Mouse (Mus musculus) heart, embryonic 16.5 days (tissue): ENCODE data around the gene Adprhl1. TPM values are rescaled to one million over a fixed set of nuclear protein-coding genes. Genes with fewer than 3 reads are reported as not detected.

Experiments used
- ATAC-seq: fragments of 200-750 bp; cut with Nextera tagmentation; replicated peaks from 2 replicates; pipeline ENCODE4 v1.8.0; 2017; ENCODE audit warnings: moderate number of reproducible peaks; ENCODE audit not compliant: insufficient read depth, low FRiP score; ENCODE audit errors: extremely low read depth
- H3K27ac ChIP-seq: fragments of 300-500 bp; sonication (generic); 2 replicates; pipeline ENCODE4 v1.5.1; 2014; ENCODE audit warnings: mild to moderate bottlenecking, low read length, control low read depth, moderate library complexity
- H3K27me3 ChIP-seq: fragments of 300-500 bp; sonication (generic); 2 replicates; pipeline ENCODE4 v1.6.1; 2014; ENCODE audit warnings: low read length, mixed read lengths; ENCODE audit not compliant: control insufficient read depth, insufficient read depth
- H3K36me3 ChIP-seq: fragments of 300-500 bp; sonication (generic); 2 replicates; pipeline ENCODE4 v1.6.1; 2014; ENCODE audit not compliant: control insufficient read depth, insufficient read depth
- H3K4me1 ChIP-seq: fragments of 300-500 bp; sonication (generic); 2 replicates; pipeline ENCODE4 v1.6.1; 2014; ENCODE audit warnings: low read length, mixed read lengths; ENCODE audit not compliant: control insufficient read depth, insufficient read depth
- H3K4me2 ChIP-seq: fragments of 300-500 bp; sonication (generic); 2 replicates; pipeline ENCODE4 v1.6.1; 2014; ENCODE audit warnings: low read depth, mild to moderate bottlenecking, control low read depth, low read length
- H3K4me3 ChIP-seq: fragments of 300-500 bp; sonication (generic); 2 replicates; pipeline ENCODE4 v1.5.1; 2014; ENCODE audit warnings: mild to moderate bottlenecking, control low read depth, low read length
- H3K9ac ChIP-seq: fragments of 300-500 bp; sonication (generic); 2 replicates; pipeline ENCODE4 v1.6.1; 2014; ENCODE audit warnings: low read length, control low read depth
- H3K9me3 ChIP-seq: fragments of 300-500 bp; sonication (generic); replicated peaks from 2 replicates; pipeline ENCODE4 v1.6.1; 2016; ENCODE audit warnings: low read length; ENCODE audit not compliant: control insufficient read depth
- WGBS: fragments of 180-500 bp; shearing (Covaris S2); extraction: QIAGEN DNeasy Blood & Tissue Kit; methylation state at CpG from one replicate; pipeline ENCODE4 v1.1.7; 2014; 5-methylcytosine and 5-hydroxymethylcytosine counted together
- polyA plus RNA-seq: library from polyadenylated mRNA; unstranded; fragments of >200 nt; fragmentation: Nextera tagmentation; extraction: Ambion mirVana; gene quantifications from 2 replicates; pipeline ENCODE4 v1.2.1, GENCODE M21; 2015

Gene Adprhl1
- polyA plus RNA-seq, 1 experiment from 2014 or later, result 250 TPM

DNA sequence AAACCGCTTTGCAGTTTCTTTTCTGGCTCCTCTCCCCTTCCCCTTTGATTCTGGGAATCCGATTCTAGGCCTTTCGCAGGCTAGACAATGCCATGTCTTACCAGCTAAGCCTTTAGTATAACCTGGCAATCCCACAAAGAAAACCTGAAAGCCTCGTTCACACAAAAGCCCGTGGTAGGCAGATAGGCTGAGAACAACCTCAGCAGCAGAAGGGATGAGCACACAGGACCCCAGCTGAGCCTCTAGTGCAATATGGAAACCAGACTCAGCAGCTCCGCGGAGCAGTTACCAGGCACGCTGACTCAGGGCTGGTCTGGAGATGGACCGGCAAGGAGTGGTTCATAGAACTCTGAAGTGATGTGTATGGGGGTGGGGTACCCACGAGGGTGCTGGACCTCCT lies 59.1 kb downstream of the Adprhl1 start:
- Histone ChIP-seq H3K9ac (no peak overlapping the region), H3K4me2 (no peak overlapping the region), H3K27me3 (no peaks in the 10 kb centered on the region; the same call in 1 of the 2 replicates), H3K27ac (no peak overlapping the region), H3K9me3 (no peaks in the 10 kb centered on the region), H3K4me3 (no peak overlapping the region), H3K4me1 (0 out of 2 replicates have a peak, but pooled peaks cover 2% of the 10 kb centered on the region), H3K36me3 (no peaks in the 10 kb centered on the region)
- WGBS, result 51% methylated on average over 10 of the region's 10 CpGs
- no peak for ATAC-seq

DNA sequence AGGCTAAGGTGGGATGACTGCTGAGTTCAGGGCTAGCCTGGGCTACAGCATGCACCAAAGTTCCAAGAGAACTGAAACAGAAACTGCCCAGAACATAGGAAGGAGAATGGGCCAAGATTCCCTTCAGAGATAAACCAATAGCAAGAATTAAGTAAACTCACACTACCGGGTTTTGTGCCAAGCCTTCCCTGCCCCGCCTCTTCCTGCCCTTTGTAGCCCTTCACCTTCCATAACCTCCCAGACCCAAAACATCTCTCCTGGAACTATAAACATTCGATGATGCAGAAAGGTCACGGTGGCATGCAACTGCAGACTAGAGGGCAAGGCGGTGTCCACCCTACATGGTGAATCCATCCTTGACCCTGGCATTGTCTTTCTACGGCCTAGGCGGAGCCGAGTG lies 63.7 kb downstream of the Adprhl1 start:
- Histone ChIP-seq H3K9me3 (no peaks in the 10 kb centered on the region), H3K4me2 (no peak overlapping the region), H3K4me1 (no peaks in the 10 kb centered on the region), H3K27ac (no peak overlapping the region), H3K4me3 (no peak overlapping the region), H3K36me3 (no peaks in the 10 kb centered on the region), H3K9ac (no peak overlapping the region), H3K27me3 (no peaks in the 10 kb centered on the region)
- no peak for ATAC-seq
- WGBS, result 84% methylated on average over 8 of the region's 8 CpGs

DNA sequence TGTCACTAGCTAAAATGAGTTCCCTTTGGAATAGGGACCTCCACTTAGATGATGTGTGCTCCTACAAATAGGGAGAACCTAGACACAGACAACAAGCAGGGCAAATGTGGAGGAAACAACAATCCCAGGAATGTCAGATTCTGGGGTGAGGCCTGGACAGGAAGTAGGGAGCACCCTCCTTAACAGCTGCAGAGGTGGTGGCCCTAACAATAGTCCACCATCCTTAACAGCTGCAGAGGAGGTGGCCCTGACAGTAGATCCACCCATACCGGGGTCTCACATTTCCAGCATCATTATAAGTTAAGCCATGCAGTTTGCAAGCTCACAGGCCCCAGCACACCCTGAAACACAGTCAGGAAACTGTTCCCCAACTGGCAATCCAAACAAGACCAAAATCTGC lies 65.1 kb downstream of the Adprhl1 start:
- no peaks in the 10 kb centered on the region for H3K4me1 ChIP-seq
- no peak overlapping the region for H3K9ac ChIP-seq
- H3K27me3 ChIP-seq, result no peaks in the 10 kb centered on the region
- H3K36me3 ChIP-seq, result no peaks in the 10 kb centered on the region
- no peak overlapping the region for H3K4me3 ChIP-seq
- no peaks in the 10 kb centered on the region for H3K9me3 ChIP-seq
- H3K27ac ChIP-seq, result no peak overlapping the region
- 88% methylated on average over 1 of the region's 1 CpGs for WGBS
- no peak overlapping the region for H3K4me2 ChIP-seq
- ATAC-seq, result no peak

DNA sequence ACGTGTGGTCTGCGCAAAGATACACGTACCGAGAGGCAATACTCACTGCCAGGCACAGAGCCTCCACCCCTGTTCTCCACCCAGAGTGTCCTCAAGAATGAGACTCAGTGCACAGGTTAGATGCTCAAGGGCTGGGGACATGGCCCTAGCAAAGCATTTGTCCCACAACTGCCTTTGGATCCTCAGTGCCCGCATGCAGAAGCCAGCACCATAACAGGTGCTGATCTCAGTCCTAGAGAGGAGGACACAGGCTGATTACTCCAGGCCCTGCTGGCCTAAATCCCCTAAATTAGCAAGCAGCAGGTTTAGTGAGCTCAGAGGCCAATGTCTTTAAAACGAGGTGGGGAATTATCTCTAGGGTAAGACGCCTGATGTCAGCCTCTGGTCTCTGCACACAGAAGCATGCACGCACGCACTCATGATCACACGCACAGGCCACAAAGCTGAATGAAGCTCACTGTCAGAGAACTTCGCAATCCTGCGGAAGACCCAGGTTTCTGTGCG lies 65.9 kb downstream of the Adprhl1 start:
- Histone ChIP-seq H3K27me3 (no peaks in the 10 kb centered on the region), H3K36me3 (no peaks in the 10 kb centered on the region), H3K4me3 (no peak overlapping the region), H3K9me3 (no peaks in the 10 kb centered on the region), H3K4me2 (no peak overlapping the region), H3K9ac (no peak overlapping the region), H3K4me1 (no peaks in the 10 kb centered on the region), H3K27ac (no peak overlapping the region)
- ATAC-seq, result no peak
- 88% methylated on average over 13 of the region's 13 CpGs for WGBS

DNA sequence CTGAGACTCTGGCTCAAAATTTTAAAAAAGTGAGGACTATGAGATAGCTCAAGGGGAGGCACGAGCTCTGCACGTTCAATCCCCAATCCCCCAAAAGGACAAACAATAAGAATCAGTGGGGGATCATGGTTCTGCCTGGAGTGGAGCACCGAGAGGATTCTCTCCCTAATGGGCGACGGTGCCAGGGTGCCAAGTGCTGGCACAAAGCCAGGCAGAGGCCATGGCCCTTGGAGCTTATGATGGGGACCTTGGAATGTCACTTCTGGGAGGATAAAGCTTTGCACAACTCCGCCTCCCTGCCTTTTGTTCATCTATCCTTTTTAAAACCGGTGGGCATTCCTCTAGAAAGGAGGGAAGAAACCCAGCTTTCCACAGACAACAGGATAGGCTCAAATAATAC lies 66.3 kb downstream of the Adprhl1 start:
- WGBS, result 77% methylated on average over 7 of the region's 7 CpGs
- no peaks in the 10 kb centered on the region for H3K36me3 ChIP-seq
- no peaks in the 10 kb centered on the region for H3K4me1 ChIP-seq

DNA sequence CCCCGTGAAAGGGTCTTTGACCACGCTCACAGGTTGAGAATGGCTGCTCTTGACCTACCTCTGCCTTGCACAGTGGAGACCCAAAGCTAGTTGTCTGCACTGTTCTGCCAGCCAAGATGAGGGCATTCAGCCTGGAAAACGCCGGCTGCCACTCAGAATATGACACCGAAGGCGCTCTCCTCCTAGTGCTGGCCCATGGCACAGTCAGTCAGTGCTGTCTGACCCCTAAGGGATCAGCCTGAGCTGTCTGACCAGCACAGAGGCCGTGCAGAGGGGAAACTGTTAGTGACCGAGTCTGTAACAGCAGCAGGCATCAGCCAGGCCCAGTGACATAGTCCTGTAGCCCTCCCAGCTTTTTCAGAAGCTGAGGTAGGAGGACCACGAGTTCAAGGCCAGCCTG lies 66.7 kb downstream of the Adprhl1 start:
- no peak overlapping the region for H3K4me3 ChIP-seq
- H3K9ac ChIP-seq, result no peak overlapping the region
- no peaks in the 10 kb centered on the region for H3K36me3 ChIP-seq
- 80% methylated on average over 9 of the region's 9 CpGs for WGBS
- H3K27ac ChIP-seq, result no peak overlapping the region
- no peaks in the 10 kb centered on the region for H3K27me3 ChIP-seq
- H3K9me3 ChIP-seq, result no peaks in the 10 kb centered on the region
- no peak for ATAC-seq
- H3K4me1 ChIP-seq, result no peaks in the 10 kb centered on the region
- H3K4me2 ChIP-seq, result no peak overlapping the region

More for the DNA sequence above, 66.3 kb downstream of the Adprhl1 start:
- Histone ChIP-seq H3K4me2 (no peak overlapping the region), H3K9me3 (no peaks in the 10 kb centered on the region), H3K27me3 (no peaks in the 10 kb centered on the region), H3K9ac (no peak overlapping the region), H3K27ac (no peak overlapping the region), H3K4me3 (no peak overlapping the region)
- no peak for ATAC-seq

DNA sequence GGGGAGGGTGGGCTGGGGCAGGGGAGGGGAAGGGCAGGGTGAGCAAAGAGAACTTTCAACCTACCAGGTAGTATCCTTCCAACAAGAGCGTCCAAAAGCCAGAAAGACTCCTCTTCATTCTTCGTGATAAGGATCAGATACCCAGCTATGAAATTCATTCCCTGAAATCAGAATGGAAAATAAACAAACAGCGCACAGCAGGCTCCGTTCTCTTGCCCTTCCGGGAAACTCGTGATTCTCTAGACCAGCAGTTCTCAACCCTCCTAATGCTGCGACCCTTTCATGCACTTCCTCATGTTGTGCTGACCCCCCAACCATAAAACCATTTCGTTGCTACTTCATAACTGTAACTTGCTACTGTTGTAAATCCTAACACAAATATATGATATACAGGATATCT lies 67.1 kb downstream of the Adprhl1 start:
- no peak overlapping the region for H3K4me2 ChIP-seq
- H3K27ac ChIP-seq, result no peak overlapping the region
- no peak for ATAC-seq
- no peaks in the 10 kb centered on the region for H3K9me3 ChIP-seq
- H3K4me1 ChIP-seq, result no peaks in the 10 kb centered on the region; the same call in 1 of the 2 replicates
- no peak overlapping the region for H3K4me3 ChIP-seq
- 78% methylated on average over 8 of the region's 8 CpGs for WGBS
- no peaks in the 10 kb centered on the region for H3K36me3 ChIP-seq
- no peak overlapping the region for H3K9ac ChIP-seq
- H3K27me3 ChIP-seq, result no peaks in the 10 kb centered on the region

DNA sequence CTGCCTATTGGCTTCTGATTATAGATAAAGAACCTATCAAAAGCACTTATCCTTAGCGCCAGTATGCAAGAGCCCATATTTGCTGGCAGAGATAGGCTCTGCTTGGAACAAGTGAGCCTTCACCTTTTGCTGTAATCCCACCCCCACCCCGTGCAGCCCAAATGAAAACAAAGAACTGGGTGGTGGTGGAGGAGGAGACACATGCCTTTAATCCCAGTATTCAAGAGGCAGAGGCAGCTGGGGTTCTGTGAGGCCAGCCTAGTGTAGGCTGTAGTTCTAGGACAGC lies 72.3 kb downstream of the Adprhl1 start:
- H3K27me3 ChIP-seq, result no peaks in the 10 kb centered on the region
- H3K4me2 ChIP-seq, result no peak overlapping the region
- no peaks in the 10 kb centered on the region for H3K9me3 ChIP-seq
- no peak overlapping the region for H3K4me3 ChIP-seq
- no peak for ATAC-seq
- H3K9ac ChIP-seq, result no peak overlapping the region
- peaks cover 13% of the 10 kb centered on the region for H3K4me1 ChIP-seq
- H3K36me3 ChIP-seq, result 0 out of 2 replicates have a peak, but pooled peaks cover 2% of the 10 kb centered on the region
- peak overlapping the region; percentile 83 for H3K27ac ChIP-seq
- 31% methylated on average over 2 of the region's 2 CpGs for WGBS

DNA sequence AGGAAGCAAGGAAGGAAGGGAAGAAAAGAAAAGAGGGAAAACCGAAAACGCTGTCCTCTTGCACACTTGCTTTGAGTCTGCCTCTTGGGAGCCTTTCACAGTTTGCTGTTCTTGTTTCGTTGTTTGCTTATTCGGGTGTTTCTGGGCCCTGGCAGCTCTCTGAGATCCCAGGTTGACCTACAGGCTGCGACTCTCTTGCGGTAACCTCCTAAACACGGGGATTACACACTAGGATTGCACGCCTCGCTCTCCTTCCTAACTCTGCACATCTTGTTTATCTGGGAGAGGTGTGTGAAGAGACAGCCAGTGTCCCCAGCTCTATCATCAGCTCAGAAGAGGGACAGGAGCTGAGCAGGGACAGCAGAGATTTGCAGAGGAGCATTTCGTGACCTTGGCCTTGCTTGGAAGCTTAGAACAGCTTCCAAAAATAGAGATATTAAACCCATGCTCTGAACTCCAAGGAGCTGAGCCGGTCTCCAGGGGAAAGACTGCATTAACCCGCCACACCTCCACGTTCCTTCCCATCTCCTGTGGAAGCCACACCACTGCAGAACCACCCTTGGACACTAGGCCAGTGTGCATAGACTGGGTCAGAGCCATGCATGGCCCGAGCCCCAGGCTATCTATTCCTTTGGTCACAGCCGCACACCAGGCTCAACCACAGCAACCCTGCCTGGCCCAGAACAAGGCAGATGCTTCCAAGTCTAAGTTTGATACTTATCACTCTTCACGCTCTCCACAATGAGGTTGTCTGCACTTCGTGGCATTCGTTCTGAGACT lies 72.9 kb downstream of the Adprhl1 start:
- H3K9ac ChIP-seq, result peak overlapping the region; percentile 27; the same call in 1 of the 2 replicates

More for the DNA sequence above, 72.9 kb downstream of the Adprhl1 start:
- H3K4me3 ChIP-seq, result no peak overlapping the region
- H3K4me2 ChIP-seq, result no peak overlapping the region
- no peaks in the 10 kb centered on the region for H3K27me3 ChIP-seq
- peaks cover 13% of the 10 kb centered on the region for H3K4me1 ChIP-seq
- H3K9me3 ChIP-seq, result no peaks in the 10 kb centered on the region
- ATAC-seq, result no peak
- peak overlapping the region; percentile 83 for H3K27ac ChIP-seq
- peaks cover 7% of the 10 kb centered on the region for H3K36me3 ChIP-seq
- WGBS, result 42% methylated on average over 18 of the region's 18 CpGs
